Mouse (Mus musculus): ENCODE results near the gene Slc5a6. TPM values are rescaled to one million over a fixed set of nuclear protein-coding genes. Genes with fewer than 3 reads are reported as not detected.
A peak's percentile ranks its signal among the peaks of the same experiment; 100 is the strongest.
"Not testable (repeated sequence)": the region's sequence is repeated elsewhere in the genome, so short reads cannot be mapped to it uniquely, and the experiment has no call there.

Gene Slc5a6
- polyA plus RNA-seq, 1 experiment, result 11.6 TPM

DNA sequence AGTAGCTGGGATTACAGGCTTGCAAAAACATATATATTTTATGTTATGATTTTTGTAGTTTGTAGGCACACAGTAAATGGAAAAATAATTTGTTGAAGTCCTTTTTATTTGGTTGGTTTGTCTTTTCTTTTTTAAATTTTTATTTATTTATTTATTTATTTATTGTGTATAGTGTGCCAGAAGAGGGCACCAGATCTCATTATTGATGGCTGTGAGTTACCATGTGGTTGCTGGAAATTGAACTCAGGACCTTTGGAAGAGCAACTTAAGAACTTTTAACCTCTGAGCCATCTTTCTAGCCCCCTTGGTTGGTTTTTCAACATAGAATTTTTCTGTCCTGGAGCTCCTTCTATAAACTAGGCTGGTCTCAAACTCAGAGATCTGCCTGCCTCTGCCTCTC, 1.7 kb upstream of the Slc5a6 start:
- H3K27me3 ChIP-seq (ENCODE audit: control insufficient read depth, insufficient read depth, insufficient read length), result no peaks in the 10 kb centered on the region
- no peak for TF ChIP-seq FOSL1 (IDR thresholded peaks at IDR 0.05; ENCODE audit: insufficient read depth, low read length, poor library complexity, severe bottlenecking)
- no peak for TF ChIP-seq CTCF (IDR thresholded peaks at IDR 0.05; ENCODE audit: control insufficient read depth, insufficient read depth, insufficient read length)
- TF ChIP-seq MYOG (IDR thresholded peaks at IDR 0.05; ENCODE audit: control insufficient read depth, extremely low read depth, insufficient read length), result no peak
- no peak for TF ChIP-seq MYOD1 (IDR thresholded peaks at IDR 0.05; ENCODE audit: control insufficient read depth, insufficient read length, low read depth)
- no peak for TF ChIP-seq MAX (IDR thresholded peaks at IDR 0.05)
- TF ChIP-seq CEBPB (IDR thresholded peaks at IDR 0.05; ENCODE audit: low read depth), result no peak
- no peak for TF ChIP-seq USF1 (IDR thresholded peaks at IDR 0.05; ENCODE audit: low read depth)
- peaks cover 9% of the 10 kb centered on the region for H3K79me2 ChIP-seq (ENCODE audit: control insufficient read depth, insufficient read depth)
- H3ac ChIP-seq (ENCODE audit: control insufficient read depth, insufficient read length, low read depth), result no peak overlapping the region
- no peaks in the 10 kb centered on the region for H3K36me3 ChIP-seq (ENCODE audit: control insufficient read depth, insufficient read depth)
- peaks cover 7% of the 10 kb centered on the region for H3K79me3 ChIP-seq (ENCODE audit: low read depth)
- no peak overlapping the region for H3K4me3 ChIP-seq (ENCODE audit: insufficient read depth, poor library complexity, severe bottlenecking)

DNA sequence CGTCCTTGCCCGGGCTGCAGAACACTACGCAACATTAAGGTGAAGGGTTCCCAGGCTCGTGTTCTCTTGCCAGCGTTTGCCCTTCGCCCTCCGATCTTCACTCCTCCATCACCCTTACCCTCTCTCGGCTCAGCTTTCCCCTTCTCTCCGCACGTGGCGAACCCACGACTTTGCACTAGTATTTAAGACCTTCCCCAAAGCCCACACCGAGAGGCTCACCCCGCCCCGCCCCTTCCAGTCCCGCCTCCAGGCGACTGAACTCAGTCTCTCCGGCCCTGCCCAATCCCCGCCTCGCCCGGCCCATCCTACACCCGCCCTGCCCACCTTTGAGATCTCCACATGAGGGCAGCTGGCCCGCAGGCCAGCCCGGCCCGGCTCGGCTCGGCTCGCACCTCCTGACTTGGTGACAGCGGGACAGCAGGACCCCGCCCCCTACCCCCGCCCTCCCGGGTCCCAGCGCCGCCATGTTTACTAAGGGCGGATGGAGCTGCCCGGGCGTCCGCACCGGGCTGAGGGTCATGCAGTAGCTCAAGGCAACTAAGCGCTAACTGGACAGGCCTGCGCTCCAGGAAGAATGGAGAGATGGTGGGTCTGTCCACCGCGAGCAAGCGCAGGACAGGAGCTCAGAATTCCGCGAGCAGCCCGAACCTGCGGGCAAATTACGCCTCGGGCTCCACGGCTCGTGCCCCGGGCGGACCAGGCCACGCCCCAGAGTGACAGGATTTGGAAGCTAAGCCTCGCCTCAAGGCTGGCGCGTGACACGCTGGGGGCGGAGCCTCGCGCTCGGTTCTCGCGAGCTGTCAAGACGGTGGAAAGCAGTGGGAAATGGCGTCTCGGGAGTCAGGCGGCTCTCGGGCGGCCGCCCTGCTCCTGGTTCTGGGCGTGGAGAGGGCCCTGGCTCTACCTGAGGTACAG, 619 bp downstream of the Slc5a6 start, which contains the start of gene Atraid:
TSS of gene Atraid (plus strand) at position 465 of the 915 bp plus-strand sequence.
- Histone ChIP-seq H3K79me2 (ENCODE audit: control insufficient read depth, insufficient read depth) (no peaks in the 10 kb centered on the region), H3K79me3 (ENCODE audit: low read depth) (peaks cover 1% of the 10 kb centered on the region), H3ac (ENCODE audit: control insufficient read depth, insufficient read length, low read depth) (peak within 1 kb of the TSS; percentile 83), H3K36me3 (ENCODE audit: control insufficient read depth, insufficient read depth) (peaks cover 4% of the 10 kb centered on the region), H3K27me3 (ENCODE audit: control insufficient read depth, insufficient read depth, insufficient read length) (no peaks in the 10 kb centered on the region), H3K4me3 (ENCODE audit: insufficient read depth, poor library complexity, severe bottlenecking) (peak within 1 kb of the TSS; percentile 65)
- TF ChIP-seq MAX (IDR thresholded peaks at IDR 0.05) (peak; percentile 78), USF1 (IDR thresholded peaks at IDR 0.05; ENCODE audit: low read depth) (peak; percentile 78), MYOG (IDR thresholded peaks at IDR 0.05; ENCODE audit: control insufficient read depth, extremely low read depth, insufficient read length) (no peak), CEBPB (IDR thresholded peaks at IDR 0.05; ENCODE audit: low read depth) (no peak)

DNA sequence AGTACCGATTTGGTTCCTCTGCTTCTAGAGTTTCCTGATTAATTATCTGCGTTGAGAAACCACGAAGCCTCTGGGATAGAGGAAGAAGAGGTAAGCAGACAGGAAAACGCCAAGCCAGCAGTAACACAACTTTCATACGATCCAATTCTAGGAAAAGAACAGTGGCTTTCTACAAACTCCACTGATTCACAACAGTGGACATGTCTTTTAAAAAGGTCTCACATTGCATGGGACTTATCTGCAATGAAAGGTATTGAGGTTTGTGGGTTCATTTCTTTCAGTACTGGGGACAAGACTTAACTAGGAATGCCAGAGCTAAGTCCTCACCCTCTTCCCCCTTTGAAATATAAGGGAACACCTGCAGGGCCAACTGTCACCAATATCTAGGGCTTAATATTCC, 1.6 kb downstream of the Slc5a6 start:
- H3K79me2 ChIP-seq (ENCODE audit: control insufficient read depth, insufficient read depth), result no peaks in the 10 kb centered on the region
- no peak overlapping the region for H3ac ChIP-seq (ENCODE audit: control insufficient read depth, insufficient read length, low read depth)
- TF ChIP-seq USF1 (IDR thresholded peaks at IDR 0.05; ENCODE audit: low read depth) (no peak), CEBPB (IDR thresholded peaks at IDR 0.05; ENCODE audit: low read depth) (no peak), FOSL1 (IDR thresholded peaks at IDR 0.05; ENCODE audit: insufficient read depth, low read length, poor library complexity, severe bottlenecking) (no peak), MYOD1 (IDR thresholded peaks at IDR 0.05; ENCODE audit: control insufficient read depth, insufficient read length, low read depth) (no peak), MYOG (IDR thresholded peaks at IDR 0.05; ENCODE audit: control insufficient read depth, extremely low read depth, insufficient read length) (no peak), CTCF (IDR thresholded peaks at IDR 0.05; ENCODE audit: control insufficient read depth, insufficient read depth, insufficient read length) (no peak)
- peaks cover 1% of the 10 kb centered on the region for H3K79me3 ChIP-seq (ENCODE audit: low read depth)
- H3K27me3 ChIP-seq (ENCODE audit: control insufficient read depth, insufficient read depth, insufficient read length), result no peaks in the 10 kb centered on the region
- peaks cover 4% of the 10 kb centered on the region for H3K36me3 ChIP-seq (ENCODE audit: control insufficient read depth, insufficient read depth)
- peak overlapping the region; percentile 34 for H3K4me3 ChIP-seq (ENCODE audit: insufficient read depth, poor library complexity, severe bottlenecking)

DNA sequence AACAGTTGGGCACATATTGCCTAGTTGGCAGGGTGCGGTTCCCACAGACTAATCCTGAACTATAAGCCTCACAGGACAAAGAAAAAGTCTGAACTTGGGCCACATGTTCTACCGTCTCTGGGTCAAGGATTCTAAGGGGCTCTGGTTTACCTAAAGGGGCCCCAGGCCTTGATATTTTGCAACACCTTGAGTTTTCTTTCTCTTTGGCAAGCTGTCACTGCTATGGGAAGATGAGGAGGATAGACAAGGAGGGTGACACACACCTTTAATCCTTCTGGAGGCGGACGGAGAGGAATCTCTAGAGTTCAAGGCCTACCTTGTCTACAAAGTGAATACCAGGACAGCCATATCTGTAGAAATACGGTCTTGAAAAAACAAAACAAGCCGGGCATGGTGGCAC, 2.3 kb downstream of the Slc5a6 start:
- peaks cover 4% of the 10 kb centered on the region for H3K36me3 ChIP-seq (ENCODE audit: control insufficient read depth, insufficient read depth)
- no peaks in the 10 kb centered on the region for H3K27me3 ChIP-seq (ENCODE audit: control insufficient read depth, insufficient read depth, insufficient read length)
- TF ChIP-seq CTCF (IDR thresholded peaks at IDR 0.05; ENCODE audit: control insufficient read depth, insufficient read depth, insufficient read length), result no peak
- no peak for TF ChIP-seq FOSL1 (IDR thresholded peaks at IDR 0.05; ENCODE audit: insufficient read depth, low read length, poor library complexity, severe bottlenecking)
- no peak for TF ChIP-seq CEBPB (IDR thresholded peaks at IDR 0.05; ENCODE audit: low read depth)
- TF ChIP-seq MYOD1 (IDR thresholded peaks at IDR 0.05; ENCODE audit: control insufficient read depth, insufficient read length, low read depth), result no peak
- TF ChIP-seq MAX (IDR thresholded peaks at IDR 0.05), result no peak
- TF ChIP-seq USF1 (IDR thresholded peaks at IDR 0.05; ENCODE audit: low read depth), result no peak
- TF ChIP-seq MYOG (IDR thresholded peaks at IDR 0.05; ENCODE audit: control insufficient read depth, extremely low read depth, insufficient read length), result no peak
- peaks cover 1% of the 10 kb centered on the region for H3K79me3 ChIP-seq (ENCODE audit: low read depth)
- H3ac ChIP-seq (ENCODE audit: control insufficient read depth, insufficient read length, low read depth), result no peak overlapping the region
- H3K79me2 ChIP-seq (ENCODE audit: control insufficient read depth, insufficient read depth), result no peaks in the 10 kb centered on the region
- H3K4me3 ChIP-seq (ENCODE audit: insufficient read depth, poor library complexity, severe bottlenecking), result no peak overlapping the region

DNA sequence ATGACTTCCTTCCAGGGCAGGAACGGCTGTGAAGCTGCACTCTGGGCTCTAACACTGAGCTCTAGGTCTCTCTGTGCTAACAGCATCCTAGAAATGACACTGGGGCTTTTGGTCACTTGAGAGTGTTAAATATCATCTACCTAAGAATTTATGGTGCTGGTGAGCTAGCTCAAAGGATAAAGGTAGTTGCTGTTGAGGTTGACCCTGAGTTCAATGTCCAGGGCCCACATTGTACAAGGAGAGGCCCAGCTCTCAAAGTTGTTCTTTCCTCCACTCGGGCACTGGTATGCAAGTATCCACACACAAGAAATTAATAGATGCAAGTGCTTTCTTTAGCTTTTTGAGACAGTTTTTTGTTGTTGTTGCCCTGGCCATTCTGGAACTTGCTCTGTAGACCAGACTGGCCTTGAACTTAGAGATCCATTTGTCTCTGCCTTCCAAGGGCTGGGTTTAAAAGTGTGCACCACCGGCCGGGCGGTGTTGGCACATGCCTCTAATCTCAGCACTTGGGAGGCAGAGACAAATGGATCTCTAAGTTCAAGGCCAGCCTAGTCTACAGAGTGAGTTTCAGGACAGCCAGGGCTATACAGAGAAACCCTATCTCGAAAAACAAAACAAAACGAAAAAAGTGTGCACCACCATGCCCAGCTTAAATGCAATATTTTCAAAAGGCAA, 10.4 kb downstream of the Slc5a6 start:
- Histone ChIP-seq H3K79me2 (ENCODE audit: control insufficient read depth, insufficient read depth) (no peaks in the 10 kb centered on the region), H3K79me3 (ENCODE audit: low read depth) (no peaks in the 10 kb centered on the region), H3K4me3 (ENCODE audit: insufficient read depth, poor library complexity, severe bottlenecking) (no peak overlapping the region), H3ac (ENCODE audit: control insufficient read depth, insufficient read length, low read depth) (no peak overlapping the region), H3K27me3 (ENCODE audit: control insufficient read depth, insufficient read depth, insufficient read length) (no peaks in the 10 kb centered on the region), H3K36me3 (ENCODE audit: control insufficient read depth, insufficient read depth) (peaks cover 13% of the 10 kb centered on the region)
- TF ChIP-seq CTCF (IDR thresholded peaks at IDR 0.05; ENCODE audit: control insufficient read depth, insufficient read depth, insufficient read length) (no peak), USF1 (IDR thresholded peaks at IDR 0.05; ENCODE audit: low read depth) (no peak), MAX (IDR thresholded peaks at IDR 0.05) (no peak), CEBPB (IDR thresholded peaks at IDR 0.05; ENCODE audit: low read depth) (no peak), MYOD1 (IDR thresholded peaks at IDR 0.05; ENCODE audit: control insufficient read depth, insufficient read length, low read depth) (no peak), FOSL1 (IDR thresholded peaks at IDR 0.05; ENCODE audit: insufficient read depth, low read length, poor library complexity, severe bottlenecking) (no peak), MYOG (IDR thresholded peaks at IDR 0.05; ENCODE audit: control insufficient read depth, extremely low read depth, insufficient read length) (no peak)

DNA sequence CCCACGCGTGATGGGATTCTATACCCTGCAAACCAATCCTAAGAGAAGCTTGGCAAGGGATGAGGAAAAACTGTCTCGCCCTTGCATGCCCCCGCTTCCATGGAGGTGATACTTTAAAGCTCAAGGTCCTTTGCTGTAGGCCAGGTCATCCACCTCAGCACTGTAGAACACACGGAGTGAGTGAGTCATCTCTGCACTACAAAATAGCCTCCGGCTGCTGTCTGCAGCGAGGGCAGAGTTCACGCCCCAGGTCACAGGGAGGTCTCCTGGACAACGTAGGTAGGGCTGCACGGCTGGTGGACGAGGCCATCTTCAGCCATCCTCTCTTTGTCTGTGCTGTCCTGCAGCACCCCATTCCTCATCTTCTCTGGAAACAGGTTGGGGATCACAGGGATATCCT, 12.2 kb downstream of the Slc5a6 start:
- H3K79me3 ChIP-seq (ENCODE audit: low read depth); H3K79me2 ChIP-seq (ENCODE audit: control insufficient read depth, insufficient read depth); H3K27me3 ChIP-seq (ENCODE audit: control insufficient read depth, insufficient read depth, insufficient read length); H3K4me3 ChIP-seq (ENCODE audit: insufficient read depth, poor library complexity, severe bottlenecking); H3ac ChIP-seq (ENCODE audit: control insufficient read depth, insufficient read length, low read depth): not testable (repeated sequence)
- peaks cover 13% of the 10 kb centered on the region for H3K36me3 ChIP-seq (ENCODE audit: control insufficient read depth, insufficient read depth)

Measured in C2C12 (cell line).